Mouse (Mus musculus): Measurements from ENCODE around the gene Itih3.

The Itih3 gene

GRCm38 (mm10) chr14:30923375-30924105 is at the start of gene Itih3:
TSS of gene Itih3 (minus strand) at chr14:30923760.
- no peak for DNase-seq (ENCODE audit: low read depth, low spot score)

- DNase-seq (ENCODE audit: low read depth, low spot score) = no peak
Observed at GRCm38 (mm10) chr14:30960366-30960765, 36.8 kb upstream of the Itih3 start.

- DNase-seq (ENCODE audit: low read depth, low spot score) = no peak
Observed at GRCm38 (mm10) chr14:30959031-30959430, 35.5 kb upstream of the Itih3 start.

GRCm38 (mm10) chr14:30958517-30958916 is 35.0 kb upstream of the Itih3 start:
- DNase-seq (ENCODE audit: low read depth, low spot score) = no peak

- peak; percentile 90 for DNase-seq (ENCODE audit: low read depth, low spot score)
Observed at GRCm38 (mm10) chr14:30951154-30951825, 27.7 kb upstream of the Itih3 start, which contains the start of gene Nek4. TSS of gene Nek4 (plus strand) at chr14:30951377.

- no peak for DNase-seq (ENCODE audit: low read depth, low spot score)
Observed at GRCm38 (mm10) chr14:30949986-30950385, 26.4 kb upstream of the Itih3 start.

GRCm38 (mm10) chr14:30944745-30945144 is 21.2 kb upstream of the Itih3 start:
- no peak for DNase-seq (ENCODE audit: low read depth, low spot score)

GRCm38 (mm10) chr14:30943860-30944674 is 20.5 kb upstream of the Itih3 start:
- peak; percentile 65 for DNase-seq (ENCODE audit: low read depth, low spot score)

- no peak for DNase-seq (ENCODE audit: low read depth, low spot score)
Observed at GRCm38 (mm10) chr14:30943038-30943437, 19.5 kb upstream of the Itih3 start, which contains the start of gene Itih1. TSS of gene Itih1 (minus strand) at chr14:30943289.

- DNase-seq (ENCODE audit: low read depth, low spot score) = no peak
Observed at GRCm38 (mm10) chr14:30942254-30942653, 18.7 kb upstream of the Itih3 start.

GRCm38 (mm10) chr14:30933351-30933750 is 9.8 kb upstream of the Itih3 start:
- DNase-seq (ENCODE audit: low read depth, low spot score) = no peak

- DNase-seq (ENCODE audit: low read depth, low spot score) = no peak
Observed at GRCm38 (mm10) chr14:30930386-30930785, 6.8 kb upstream of the Itih3 start.

- no peak for DNase-seq (ENCODE audit: low read depth, low spot score)
Observed at GRCm38 (mm10) chr14:30925492-30925891, 1.9 kb upstream of the Itih3 start.

GRCm38 (mm10) chr14:30922053-30922670 is 1.4 kb downstream of the Itih3 start:
- no peak for DNase-seq (ENCODE audit: low read depth, low spot score)

- DNase-seq (ENCODE audit: low read depth, low spot score) = peak; percentile 75
Observed at GRCm38 (mm10) chr14:30916516-30916915, 7.0 kb downstream of the Itih3 start.

GRCm38 (mm10) chr14:30913404-30913803 is 10.2 kb downstream of the Itih3 start:
- no peak for DNase-seq (ENCODE audit: low read depth, low spot score)

GRCm38 (mm10) chr14:30912641-30913040 is 10.9 kb downstream of the Itih3 start:
- DNase-seq (ENCODE audit: low read depth, low spot score) = no peak

GRCm38 (mm10) chr14:30911141-30911540 is 12.4 kb downstream of the Itih3 start:
- DNase-seq (ENCODE audit: low read depth, low spot score) = no peak

- DNase-seq (ENCODE audit: low read depth, low spot score) = peak; percentile 25
Observed at GRCm38 (mm10) chr14:30907814-30908265, 15.7 kb downstream of the Itih3 start.

- no peak for DNase-seq (ENCODE audit: low read depth, low spot score)
Observed at GRCm38 (mm10) chr14:30906001-30906400, 17.6 kb downstream of the Itih3 start.

- peak; percentile 82 for DNase-seq (ENCODE audit: low read depth, low spot score)
Observed at GRCm38 (mm10) chr14:30904307-30904706, 19.3 kb downstream of the Itih3 start.

GRCm38 (mm10) chr14:30903036-30903435 is 20.5 kb downstream of the Itih3 start:
- DNase-seq (ENCODE audit: low read depth, low spot score) = no peak

All from 3T3-L1 (cell line).